Mouse (Mus musculus): ENCODE measurements around the gene Crxos.

DNA sequence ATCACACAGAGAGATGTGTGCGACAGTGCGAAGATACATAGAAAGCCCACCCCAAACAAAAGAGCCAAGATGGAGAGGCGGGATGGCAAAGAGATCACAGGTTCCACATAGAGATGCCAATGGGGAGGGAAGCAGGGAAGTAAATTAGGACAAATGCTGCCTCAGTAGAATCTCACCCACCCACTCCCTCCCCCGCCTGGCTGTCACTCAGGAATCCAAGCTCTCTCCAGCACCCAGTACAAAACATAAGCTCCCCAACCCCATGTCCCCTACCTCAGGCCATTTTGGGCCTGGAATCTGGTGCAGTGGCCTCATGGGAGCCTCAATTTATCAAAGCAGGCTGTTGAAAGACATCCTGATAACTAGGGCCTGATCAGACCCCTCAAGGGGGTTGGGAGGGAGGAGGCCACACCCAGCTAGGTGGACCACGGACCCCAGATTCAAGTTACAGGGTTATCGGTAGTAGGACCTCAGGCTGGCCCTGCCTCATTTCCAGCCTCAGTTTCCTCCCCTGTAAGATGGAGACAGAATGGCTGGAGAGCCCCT is 38.3 kb downstream of the Crxos start:
- TF ChIP-seq GATA1 (IDR thresholded peaks at IDR 0.05; ENCODE audit: borderline replicate concordance, low read length) (no peak), CTCF (IDR thresholded peaks at IDR 0.05; ENCODE audit: low read depth, low read length) (no peak)
